Mouse (Mus musculus) adrenal gland, adult 8-10 months (tissue): Measurements from ENCODE around the gene Hcn1. TPM values are rescaled to one million over a fixed set of nuclear protein-coding genes. Genes with fewer than 3 reads are reported as not detected.

Experiments
- DNase-seq: peaks from one replicate; pipeline ENCODE4 v3.0.0; 2022
- total RNA-seq, 4 experiments: library from RNA; stranded (reverse); gene quantifications; 2 replicates each; pipeline ENCODE4 v1.2.4; 2022

Gene Hcn1
- total RNA-seq, 4 experiments from 2014 or later, result 0.03 to 0.12 (median 0.10) TPM; not detected in 1

DNA sequence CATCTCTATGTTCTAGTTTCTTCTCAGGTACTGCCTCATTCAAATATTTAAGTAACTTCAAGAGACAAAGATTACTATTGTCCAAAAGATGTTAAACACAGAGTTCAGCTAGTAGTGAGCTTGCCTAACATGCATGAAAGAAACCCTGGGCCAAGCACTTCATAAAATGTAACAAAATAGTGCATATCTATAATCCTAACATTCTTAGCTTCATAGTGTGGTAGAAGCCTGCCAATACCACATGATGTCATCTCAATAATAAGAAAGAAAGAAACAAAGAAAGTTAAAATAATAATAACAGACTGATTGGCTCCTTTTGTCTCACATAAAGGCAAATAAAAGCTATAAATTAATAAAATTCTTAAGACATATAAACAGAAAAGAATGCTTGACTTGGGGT is 103.5 kb downstream of the Hcn1 start:
- no peak for DNase-seq

DNA sequence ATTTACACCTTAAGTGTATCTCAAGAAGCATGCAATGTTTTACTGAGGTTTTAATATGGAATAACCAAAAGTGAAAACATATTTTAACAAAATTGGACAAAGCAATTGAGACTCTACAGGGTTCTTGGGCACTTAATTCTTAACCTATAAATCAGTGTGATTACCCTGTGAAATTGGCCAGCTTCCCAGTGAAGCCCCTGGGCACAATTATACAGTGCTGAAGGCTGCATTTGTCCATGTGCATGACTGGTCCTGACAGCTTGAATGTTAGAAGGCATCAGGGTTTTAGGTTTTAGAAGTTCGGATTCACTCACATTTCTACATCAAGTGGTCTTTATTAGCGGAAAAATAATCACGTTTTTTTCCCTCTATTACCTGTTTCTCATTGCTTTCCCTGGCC is 103.9 kb downstream of the Hcn1 start:
- no peak for DNase-seq

DNA sequence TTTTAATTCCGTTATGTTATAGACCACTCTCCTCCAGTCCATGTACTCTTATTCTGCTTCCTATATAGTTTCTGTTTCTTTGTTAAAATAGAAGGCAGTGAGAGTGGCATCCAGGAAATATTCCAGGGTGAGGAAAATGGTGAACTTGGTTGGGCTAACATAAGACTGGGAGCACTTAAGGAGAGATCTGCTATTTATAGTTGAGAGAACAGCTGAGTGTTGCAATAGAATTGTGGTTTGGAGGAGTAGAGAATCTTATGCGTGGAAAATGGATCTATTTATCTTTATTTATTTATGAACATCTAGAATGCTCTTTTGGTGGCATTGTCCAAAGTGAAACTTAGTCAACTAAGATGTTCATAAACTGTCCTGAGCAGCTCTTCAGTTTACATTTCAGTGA is 104.4 kb downstream of the Hcn1 start:
- DNase-seq, result no peak

DNA sequence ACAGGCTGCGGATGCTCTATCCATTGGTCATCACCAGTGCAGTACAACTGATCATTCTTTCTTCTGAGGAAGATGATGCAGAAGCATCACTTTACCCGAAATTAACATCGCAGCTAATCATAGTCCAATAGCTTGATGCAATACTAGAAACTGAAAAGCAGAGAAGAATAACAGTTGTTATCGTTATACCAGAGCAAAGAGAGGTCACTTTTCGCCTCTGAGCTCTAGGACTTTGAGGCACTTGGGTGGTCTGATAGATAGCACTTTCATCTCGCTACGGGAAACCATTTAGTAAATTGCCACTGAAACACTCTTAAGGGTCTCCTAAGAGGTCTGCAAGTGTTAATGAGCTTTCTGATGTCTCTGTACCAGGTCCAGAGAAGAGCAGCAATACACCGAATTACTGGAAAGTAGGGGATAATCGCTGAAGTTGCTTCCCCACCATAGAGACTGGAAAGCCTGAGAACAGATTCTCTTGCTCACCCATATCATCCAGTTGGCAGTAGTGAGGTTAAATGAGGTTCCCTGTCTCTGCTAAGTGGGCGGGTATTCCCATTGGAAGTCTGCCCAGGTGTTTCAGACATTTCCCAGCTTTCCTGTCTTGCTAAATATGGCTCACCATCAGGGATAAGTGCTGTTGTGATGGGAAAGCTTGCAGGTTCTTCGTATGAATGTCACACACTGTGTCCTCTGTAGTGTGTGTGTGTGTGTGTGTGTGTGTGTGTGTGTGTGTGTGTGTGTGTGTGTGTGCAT is 105.0 kb downstream of the Hcn1 start:
- DNase-seq, result no peak

DNA sequence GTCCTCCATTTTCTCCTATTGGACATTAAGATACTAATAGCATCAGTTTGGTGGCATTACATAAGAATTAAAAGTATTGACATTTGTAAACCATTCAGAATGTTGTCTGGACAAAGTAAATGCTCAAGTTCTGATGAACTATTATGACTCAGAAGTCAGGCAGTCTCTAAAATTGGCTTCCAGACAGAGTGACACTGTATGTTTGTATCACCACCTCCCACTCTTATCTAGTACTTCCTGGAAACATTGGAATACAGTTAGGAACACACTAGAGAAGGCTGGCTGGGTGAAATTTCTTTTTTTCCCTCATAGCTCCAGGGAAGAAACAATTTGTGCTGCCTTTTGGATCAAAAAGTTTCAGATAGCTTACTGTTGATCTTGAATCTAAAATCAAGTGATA is 108.7 kb downstream of the Hcn1 start:
- DNase-seq, result no peak

DNA sequence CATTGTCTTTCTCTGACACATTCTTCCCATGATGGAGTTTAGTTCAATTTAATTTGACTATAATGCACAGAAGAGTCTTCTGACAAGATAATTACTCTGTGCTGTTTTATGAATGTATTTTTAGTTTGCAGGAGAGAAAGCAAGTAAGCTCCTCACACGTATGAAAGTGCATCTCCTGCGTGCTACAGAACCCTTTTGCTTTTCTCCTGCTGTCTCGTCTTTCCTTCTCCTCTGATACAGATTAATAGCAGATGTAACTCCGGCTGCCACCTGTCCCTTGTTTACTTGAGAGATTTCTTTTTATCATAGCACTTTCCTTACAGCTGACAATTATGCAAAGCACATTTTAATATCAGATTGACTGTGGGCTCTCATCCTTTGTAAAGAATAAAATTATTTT is 120.0 kb downstream of the Hcn1 start:
- no peak for DNase-seq

DNA sequence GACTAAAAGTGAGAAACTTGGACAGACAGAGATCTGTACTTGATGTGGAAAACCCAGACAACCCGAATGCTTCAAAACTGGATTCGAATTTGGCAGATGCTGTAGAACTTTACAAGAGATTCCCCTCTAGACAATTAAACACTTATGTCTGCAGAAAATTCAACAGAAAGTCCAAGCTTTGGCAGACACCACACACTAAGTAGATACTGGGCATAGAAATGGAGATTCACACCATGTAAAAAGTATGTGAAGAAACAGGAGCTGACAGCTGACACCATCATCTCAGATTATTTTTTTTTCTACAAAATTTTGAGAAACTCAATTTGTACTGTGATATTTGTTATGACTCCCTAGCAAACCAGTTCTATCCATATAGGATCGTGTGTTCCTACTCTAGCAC is 122.0 kb downstream of the Hcn1 start:
- DNase-seq, result no peak

DNA sequence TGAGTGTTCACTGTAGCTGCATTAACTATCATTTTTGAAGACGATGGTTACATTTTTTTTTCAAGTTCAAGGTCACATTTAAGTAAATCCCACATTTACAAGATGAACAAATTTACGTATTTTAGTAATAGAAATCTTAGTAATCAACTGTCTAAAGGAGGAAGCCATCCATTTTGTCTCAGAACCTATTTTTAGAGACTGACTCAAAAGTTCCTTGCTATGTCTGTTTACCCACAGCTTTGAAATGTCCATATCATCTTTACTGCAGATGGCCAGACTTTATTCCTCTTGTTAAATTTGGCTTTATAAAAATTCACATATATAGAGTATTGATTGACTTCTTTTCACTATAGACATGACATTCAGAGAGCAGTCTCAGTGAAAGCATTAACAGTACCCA is 126.3 kb downstream of the Hcn1 start:
- no peak for DNase-seq

DNA sequence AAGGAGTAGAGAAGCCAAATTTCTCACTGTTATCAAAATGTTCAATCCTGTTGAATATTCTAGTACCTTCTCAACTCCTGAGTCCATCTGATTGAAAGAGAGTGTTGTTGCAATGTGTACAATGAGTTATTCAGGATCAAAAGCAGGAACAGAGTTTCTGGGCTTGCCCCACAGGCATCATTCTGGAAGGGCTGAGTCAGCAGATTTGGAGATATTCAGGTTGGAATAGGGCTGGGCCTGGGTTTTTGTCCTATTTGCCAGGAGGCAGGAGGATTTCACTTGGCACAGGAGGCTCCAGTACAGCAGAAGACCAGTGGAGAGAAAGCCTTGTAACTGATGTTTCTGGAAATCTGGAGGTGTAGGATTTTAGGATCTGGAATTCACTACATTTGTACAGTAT is 130.6 kb downstream of the Hcn1 start:
- DNase-seq, result no peak

DNA sequence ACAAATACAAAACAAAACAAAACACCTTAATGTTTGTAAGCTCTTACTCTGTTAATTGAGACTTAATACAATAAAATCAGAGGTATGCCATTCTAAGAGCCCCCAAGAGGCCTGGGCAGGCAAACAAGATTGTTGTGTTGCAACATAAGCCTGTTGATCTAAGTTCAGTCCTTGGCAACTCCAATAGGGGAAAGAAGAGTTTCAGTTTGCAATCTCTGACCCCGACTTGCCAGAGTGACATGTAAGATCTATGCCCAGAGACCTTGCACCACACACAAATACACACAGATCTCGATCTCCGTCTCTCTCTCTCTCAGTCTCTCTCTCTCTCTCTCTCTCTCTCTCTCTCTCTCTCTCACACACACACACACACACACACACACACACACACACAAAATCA is 142.3 kb downstream of the Hcn1 start:
- DNase-seq, result no peak

DNA sequence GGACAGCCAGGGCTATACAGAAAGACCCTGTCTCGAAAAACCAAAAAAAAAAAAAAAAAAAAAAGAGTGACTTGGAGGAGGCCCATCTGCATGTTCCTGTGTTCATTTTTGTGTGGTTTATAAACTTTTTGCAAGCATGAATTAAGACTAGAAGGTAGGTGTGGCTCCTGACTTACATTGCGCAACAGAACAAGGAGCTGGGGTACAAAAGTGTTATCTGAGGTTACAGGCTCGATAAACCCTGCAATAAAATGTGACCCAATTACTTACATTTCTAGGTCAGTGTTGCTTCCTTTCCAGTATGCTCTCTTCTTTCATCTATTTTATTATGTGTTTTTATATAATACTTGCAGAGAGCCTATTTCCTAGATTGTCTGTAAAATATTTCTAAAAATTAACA is 143.1 kb downstream of the Hcn1 start:
- DNase-seq, result no peak

DNA sequence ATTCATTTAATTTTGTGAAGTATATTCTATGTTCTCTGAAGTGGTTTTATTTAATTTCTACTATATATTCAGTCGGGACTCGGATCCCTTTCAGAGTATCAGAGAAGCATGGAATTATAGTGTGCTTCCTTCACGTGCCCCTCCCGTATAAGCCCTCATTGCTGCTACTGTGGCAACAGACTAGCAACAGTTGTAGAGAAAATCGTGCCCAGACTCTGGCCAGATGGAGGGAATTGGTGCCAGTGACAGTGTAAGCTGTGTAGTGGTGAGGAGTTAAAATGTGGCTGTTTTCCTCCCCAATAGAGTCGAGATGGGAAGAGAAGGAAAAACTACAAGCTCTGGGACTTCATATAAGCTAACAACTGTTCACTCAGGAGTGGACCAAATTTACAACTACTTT is 163.4 kb downstream of the Hcn1 start:
- DNase-seq, result no peak

DNA sequence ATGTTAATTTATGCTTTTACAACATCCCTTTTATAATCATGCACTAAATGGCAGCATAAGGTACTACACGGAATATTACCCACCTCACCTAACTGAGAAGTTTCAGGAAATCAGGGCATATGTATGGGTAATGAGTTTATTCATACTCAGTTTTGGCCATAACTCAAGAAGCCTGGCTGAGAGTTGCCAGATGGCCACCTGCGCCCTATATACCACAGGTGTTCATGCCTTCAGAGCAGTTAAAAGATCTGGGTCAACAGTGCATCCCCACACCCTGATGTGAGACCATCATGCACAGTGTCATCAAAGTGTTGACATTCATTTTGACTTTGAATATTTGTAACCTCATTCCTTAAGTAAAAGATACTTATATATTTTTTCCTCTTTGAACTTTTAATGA is 183.3 kb downstream of the Hcn1 start:
- DNase-seq, result no peak

DNA sequence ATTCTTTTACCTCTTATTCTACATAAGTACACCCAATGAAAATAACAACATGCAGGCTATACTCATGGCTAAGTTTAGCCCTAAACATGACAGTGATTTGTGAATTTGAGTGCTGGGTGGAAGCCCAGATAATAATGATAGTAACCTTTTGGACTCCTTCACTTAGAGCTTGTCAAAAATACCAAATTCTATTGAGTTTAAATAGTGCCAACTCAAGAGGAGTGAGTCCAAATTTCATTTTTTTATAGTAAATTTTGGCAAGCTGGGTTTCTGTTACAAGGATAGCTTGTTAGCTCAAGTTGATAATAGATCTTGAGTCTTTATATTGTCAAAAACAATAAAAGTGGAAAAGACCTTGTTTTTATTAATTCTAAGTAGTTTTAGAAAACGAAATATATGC is 190.7 kb downstream of the Hcn1 start:
- no peak for DNase-seq

DNA sequence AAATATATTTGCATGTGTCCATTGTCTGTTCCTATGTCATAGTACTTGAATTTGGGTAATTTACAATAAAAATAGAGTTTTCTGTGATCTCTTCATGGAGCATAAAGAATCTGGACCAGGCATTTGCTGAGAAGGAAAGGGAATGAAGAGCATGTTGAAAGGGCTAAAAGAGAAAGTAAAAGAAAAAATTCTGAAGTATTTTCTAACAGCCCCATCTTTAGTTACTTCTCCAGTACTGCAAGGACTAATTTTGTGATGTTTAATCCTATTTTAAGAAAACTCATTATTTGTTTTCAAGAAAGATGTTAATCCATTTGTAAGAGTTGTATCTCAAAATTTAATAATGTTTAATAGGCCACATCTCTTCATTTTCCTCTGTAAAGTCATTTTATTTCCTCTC is 198.9 kb downstream of the Hcn1 start:
- DNase-seq, result no peak

DNA sequence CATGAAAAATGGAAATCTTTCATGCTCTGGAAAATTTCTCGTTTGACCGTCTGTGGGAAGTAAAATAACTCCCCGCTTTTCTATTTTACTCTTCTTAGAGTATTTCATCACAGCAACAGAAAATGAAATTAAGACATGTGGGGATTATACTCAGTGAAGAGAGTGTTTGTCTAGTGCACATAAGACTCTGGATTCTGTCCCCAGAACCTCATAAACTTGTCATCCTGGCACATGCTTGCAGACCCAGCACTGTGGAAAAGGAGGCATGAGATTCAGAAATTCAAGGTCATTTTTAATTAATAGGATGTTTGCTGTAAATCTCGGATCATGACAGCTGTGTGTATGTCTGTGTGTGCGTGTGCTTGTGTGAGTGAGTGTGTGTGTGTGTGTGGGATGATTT is 225.5 kb downstream of the Hcn1 start:
- no peak for DNase-seq

DNA sequence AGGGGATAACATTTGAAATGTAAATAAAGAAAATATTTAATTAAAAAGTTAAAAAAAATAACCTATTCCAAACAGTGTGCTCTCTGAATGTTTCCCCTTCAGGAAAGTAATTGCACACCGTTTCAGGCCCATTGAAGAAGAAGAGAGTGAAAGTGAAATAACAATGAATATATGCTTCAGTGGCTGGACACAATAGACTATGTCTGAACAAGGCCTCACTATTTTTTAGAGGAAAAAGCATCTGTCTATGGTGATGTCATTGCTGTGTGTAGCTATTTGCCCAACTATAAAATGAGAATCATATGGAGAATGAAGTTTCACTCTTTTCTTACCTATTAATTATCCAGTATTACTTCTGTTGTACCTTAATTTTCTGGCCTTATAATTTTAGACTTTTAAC is 234.5 kb downstream of the Hcn1 start:
- DNase-seq, result no peak

DNA sequence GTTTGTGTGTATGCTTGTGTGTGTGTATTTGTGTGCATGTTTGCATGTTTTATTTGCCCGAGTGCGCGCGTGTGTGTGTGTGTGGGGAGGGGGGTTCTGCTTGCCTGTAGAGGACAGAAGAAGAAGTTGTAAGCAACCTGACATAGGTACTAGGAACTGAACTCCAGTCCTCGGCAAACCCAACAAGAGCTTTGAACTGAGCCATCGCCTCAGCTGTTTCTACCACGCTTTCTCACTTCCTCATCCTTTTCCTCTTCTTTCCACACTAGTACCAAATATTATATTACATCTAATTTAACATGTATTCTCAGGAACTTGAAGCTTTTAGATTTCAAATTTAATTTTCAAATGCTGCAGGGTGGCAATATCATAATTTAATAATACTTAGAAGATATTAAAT is 236.1 kb downstream of the Hcn1 start:
- no peak for DNase-seq

DNA sequence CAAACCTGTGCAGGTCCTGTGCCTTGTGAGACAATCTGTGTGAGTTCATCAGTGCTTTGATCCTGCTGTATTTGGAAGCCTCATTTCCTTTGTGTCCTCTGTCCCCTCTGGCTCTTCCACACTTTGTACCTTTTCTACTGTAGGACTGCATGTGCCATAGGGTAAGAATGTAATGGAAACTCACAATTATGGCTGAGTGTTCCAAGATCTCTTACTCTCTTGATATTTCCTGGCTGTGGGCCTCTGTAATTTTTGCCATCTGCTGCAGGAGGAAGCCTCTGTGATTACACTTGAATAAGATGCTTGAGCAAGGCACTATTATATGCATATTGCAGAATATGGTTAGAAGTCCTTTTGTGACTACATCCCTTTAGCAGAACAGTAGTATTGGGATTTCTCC is 240.2 kb downstream of the Hcn1 start:
- DNase-seq, result no peak

DNA sequence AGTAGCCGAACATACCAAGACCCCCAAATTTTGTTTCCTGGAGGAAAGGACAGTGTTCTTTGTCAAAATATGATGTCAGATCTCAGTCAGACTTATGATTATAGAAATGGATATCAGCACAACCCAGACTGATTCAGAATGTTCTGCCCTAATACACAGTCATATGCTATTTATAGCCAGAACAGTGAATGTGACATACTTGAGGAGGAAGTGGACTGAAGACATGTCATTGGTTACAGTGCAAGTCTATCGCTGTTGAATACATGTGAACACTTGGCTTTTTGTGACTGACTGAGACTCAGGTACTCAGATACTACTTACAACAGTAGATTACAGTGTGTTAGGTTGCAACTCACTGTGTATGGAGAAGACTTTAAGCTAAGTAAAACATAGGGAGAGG is 245.2 kb downstream of the Hcn1 start:
- DNase-seq, result no peak

DNA sequence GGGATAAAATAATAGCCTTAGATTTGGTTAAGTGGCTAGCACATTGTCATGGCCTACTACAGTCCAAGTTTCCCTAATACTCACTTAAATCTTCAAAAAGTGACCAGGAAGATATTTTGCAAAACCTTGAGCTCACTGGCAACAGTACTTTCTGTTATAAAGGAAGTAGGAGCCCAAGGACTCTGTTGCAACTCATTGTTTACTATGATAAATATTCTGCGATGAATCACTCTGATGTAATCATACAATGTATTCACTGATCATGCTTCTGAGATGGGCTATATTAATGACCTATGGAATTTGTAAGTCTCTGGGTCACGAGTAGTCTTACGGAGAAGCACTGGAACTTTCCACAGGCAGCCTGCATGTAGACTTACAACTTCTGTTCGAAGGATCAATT is 246.6 kb downstream of the Hcn1 start:
- no peak for DNase-seq

DNA sequence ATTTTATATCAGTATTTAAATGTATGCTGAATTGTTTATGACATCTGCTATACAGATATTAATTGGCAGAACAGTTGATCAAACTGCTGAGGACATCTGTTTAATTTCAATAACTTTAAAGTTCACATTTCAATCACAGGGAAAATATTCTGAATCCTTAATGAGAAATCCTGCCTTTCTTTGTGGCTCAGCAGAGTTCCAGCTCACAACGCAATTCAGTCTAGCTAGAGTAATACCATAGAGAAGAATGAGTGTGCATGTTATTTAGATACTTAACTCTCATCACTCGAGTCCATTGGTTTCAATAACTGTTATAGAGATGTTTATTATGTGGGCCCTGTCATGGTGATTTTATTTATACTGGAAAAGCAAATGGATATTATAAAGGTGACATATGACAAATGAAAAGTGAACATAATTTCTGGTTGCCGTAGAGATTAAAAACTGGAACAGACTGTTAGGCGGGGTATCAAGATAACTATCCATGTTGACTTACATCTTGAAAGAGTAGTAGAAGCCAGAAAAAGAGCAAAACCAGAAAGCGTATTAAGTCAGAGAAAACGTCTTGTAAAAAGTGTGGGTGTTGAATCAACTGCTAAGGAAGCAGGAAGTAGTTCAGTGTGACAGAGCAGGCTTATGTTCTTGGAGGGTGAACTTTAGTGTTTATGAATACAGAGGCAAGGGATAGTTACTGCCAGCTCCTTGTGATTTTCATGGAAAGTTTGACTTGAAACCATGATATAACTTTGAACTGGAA is 250.0 kb downstream of the Hcn1 start:
- no peak for DNase-seq

DNA sequence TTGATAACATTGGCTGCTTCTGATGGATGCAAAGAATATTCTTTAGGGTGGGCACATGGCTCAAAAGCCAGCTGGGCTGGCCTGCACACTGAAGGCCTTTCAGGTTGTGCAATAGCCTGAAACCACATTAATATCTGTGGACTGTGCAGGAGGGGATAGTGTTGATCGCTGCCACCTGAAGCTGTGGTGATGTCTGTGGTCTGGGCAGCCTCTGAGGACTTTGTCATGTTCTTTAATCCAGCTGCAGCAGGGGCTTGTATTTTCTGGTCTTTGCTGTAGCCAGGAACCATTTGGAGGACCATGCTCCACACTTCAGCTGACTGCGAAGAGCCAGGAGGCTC is 250.6 kb downstream of the Hcn1 start:
- DNase-seq, result no peak

DNA sequence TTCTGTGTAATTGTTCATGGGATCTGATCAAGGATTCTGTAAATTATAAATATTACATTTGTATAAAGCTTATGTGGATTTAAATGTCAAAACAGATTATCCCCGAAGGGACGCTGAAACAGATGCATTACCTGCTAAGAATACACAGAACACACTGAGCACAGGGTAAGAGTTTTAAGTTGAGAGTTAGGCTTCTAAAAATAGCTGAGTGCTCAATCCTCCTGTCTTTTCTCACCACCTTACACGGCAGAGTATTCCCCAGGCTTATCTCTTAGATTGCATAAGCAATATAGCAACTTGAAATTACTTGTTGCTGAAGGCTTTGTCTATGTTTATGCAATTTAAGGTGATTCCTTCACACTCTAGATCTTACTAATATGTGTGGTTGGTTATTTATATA is 256.3 kb downstream of the Hcn1 start:
- DNase-seq, result no peak

DNA sequence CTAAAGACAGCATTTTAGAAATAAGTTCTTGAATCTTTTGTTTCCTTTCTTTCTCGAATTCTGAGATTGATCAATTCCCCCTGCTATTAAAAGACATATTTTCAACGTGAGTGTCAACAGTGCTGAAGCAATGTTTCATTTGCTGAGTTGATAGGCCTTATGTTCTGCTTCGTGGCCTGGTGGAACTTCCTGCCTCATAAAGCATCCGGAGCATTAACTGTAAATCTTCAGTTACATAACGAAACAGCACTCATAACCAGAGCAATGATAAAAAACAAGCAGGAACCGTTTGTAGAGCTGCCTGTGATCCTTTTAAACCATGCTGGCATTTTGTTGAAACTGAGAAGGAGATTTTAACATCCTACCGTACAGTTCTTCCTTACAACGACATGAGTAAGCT is 275.7 kb downstream of the Hcn1 start:
- DNase-seq, result no peak
